In genomic region chr12:85346374-85346773, GRCm38 (mm10) we compare ENCODE assay signal across 9 mouse cellular contexts. TPM values are rescaled to one million over a fixed set of nuclear protein-coding genes. Genes with fewer than 3 reads are reported as not detected.
DNase-seq lines count a peak whose midpoint lies in the region; ATAC-seq and TF ChIP-seq lines count a peak whose summit lies in the region.
"Had no signal": no experiment of that assay in that cellular context is flagged by ENCODE, and none has a peak within 500 bp of the region (broad histone marks: within the 10 kb centered on the region; RNA-seq: fewer than 3 reads in every experiment).

No protein-coding gene starts in this region.

- peak; percentile 32 for DNase-seq in kidney, adult 11 months
- no peak for DNase-seq in kidney, adult 18-20 months
- peak; percentile 41 for DNase-seq in ES-CJ7 (ENCODE audit: low read depth, low spot score)
- peak; percentile 85 for DNase-seq in cerebellum, adult 9-10 months
- DNase-seq in left cerebral cortex, adult 2 months (ENCODE audit: extremely low spot score in 1 of 2, low spot score in 2 of 2): peak in 1 of 2 experiments; percentile 24
- DNase-seq in naive thymus-derived CD4-positive, alpha-beta T cell, adult 2 months (ENCODE audit: low read depth): peak; percentile 86
- DNase-seq in testis, postnatal 10 days (ENCODE audit: low spot score): no peak

- intact Hi-C loops in left cerebral cortex, adult 2 months (cut with DNase I): loop anchor here (1.0 kb wide), 1 partner anchor 141 kb away; no protein-coding TSS in a partner anchor

- H3K4me3 ChIP-seq in left cerebral cortex, adult 2 months: no peak overlapping the region
- H3K4me3 ChIP-seq: liver, embryonic 15.5 days had no signal

- peak; percentile 79 for TF ChIP-seq CTCF in left cerebral cortex, adult 2 months (IDR thresholded peaks at IDR 0.05)

- no peak overlapping the region for H3K27ac ChIP-seq in left cerebral cortex, adult 2 months

- ATAC-seq in hematopoietic stem cell, adult 5-6 weeks (replicated peaks in 1 of 2; ENCODE audit: insufficient read depth in 1 of 2, low FRiP score in 2 of 2, low TSS enrichment in 1 of 2, low read depth in 1 of 2, poor library complexity in 2 of 2, severe bottlenecking in 2 of 2): peak; percentile 49; a peak in 2 of 4 replicates

RNA-seq across cellular contexts. Expression of gene Nek9, which starts 7.2 kb away (rescaled TPM):
- 31.6 and 40.9 TPM in 2 replicates for total RNA-seq in hematopoietic stem cell, adult 5-6 weeks (2017)
- 10 to 100 TPM; 32.9 to 34.8 TPM for total RNA-seq in left cerebral cortex, adult 2 months (2021)

RNA-seq across cellular contexts. Expression of gene Tmed10, which starts 28.3 kb away (rescaled TPM):
- total RNA-seq in hematopoietic stem cell, adult 5-6 weeks (2017): 90.3 and 111 TPM in 2 replicates
- total RNA-seq in left cerebral cortex, adult 2 months (2021): 100 to 1,000 TPM; 164 to 165 TPM

RNA-seq across cellular contexts. Expression of gene Zc2hc1c, which starts 58.0 kb away (rescaled TPM):
- 0.13 and 0.20 TPM in 2 replicates for total RNA-seq in hematopoietic stem cell, adult 5-6 weeks (2017)
- total RNA-seq in left cerebral cortex, adult 2 months (2021): 1 to 10 TPM; 2.0 to 2.8 TPM

RNA-seq across cellular contexts. Expression of gene Acyp1, which starts 58.1 kb away (rescaled TPM):
- 52.8 and 63.5 TPM in 2 replicates for total RNA-seq in hematopoietic stem cell, adult 5-6 weeks (2017)
- 10 to 100 TPM; 32.9 to 37.4 TPM for total RNA-seq in left cerebral cortex, adult 2 months (2021)

Comparison
In these comparisons a context has a peak if more than half of its experiments do, and no peak if none do; other contexts are left out.
1. DNase-seq: peak in kidney, adult 11 months (single experiment), ES-CJ7 (single experiment), cerebellum, adult 9-10 months (single experiment) and naive thymus-derived CD4-positive, alpha-beta T cell, adult 2 months (single experiment); none in kidney, adult 18-20 months (single experiment) and testis, postnatal 10 days (single experiment).